Comparison of ENCODE assay signal across 8 mouse cellular contexts in genomic region chr2:150667820-150668766, GRCm38 (mm10). TPM values are rescaled to one million over a fixed set of nuclear protein-coding genes. Genes with fewer than 3 reads are reported as not detected.
DNase-seq lines count a peak whose midpoint lies in the region; ATAC-seq and TF ChIP-seq lines count a peak whose summit lies in the region.

Gene Acss1 (minus strand): TSS chr2:150668500.

- peak; percentile 44 to 49; a peak in 1 of 4 replicates for TF ChIP-seq POLR2A in MEL (IDR thresholded peaks at IDR 0.05; ENCODE audit: control insufficient read depth in 1 of 2, insufficient read depth in 1 of 2, low read depth in 1 of 2, low read length in 2 of 2, poor library complexity in 1 of 2)

- TF ChIP-seq EP300 in MEL (IDR thresholded peaks at IDR 0.05; ENCODE audit: low read depth in 1 of 2, low read length in 2 of 2), result peak; percentile 52 to 53; a peak in 3 of 4 replicates

- H3K4me2 ChIP-seq in hindbrain, embryonic 15.5 days, result peak within 1 kb of the TSS; percentile 83

- no peak for TF ChIP-seq RAD21 in MEL (IDR thresholded peaks at IDR 0.05; ENCODE audit: low read depth, low read length)

- H3K27ac ChIP-seq in MEL (ENCODE audit: control insufficient read depth, low read depth, low read length), result peak within 1 kb of the TSS; percentile 88
- H3K27ac ChIP-seq in hindbrain, embryonic 15.5 days (replicated peaks), result peak within 1 kb of the TSS; percentile 69

- no peaks in the 10 kb centered on the region for H3K27me3 ChIP-seq in MEL (ENCODE audit: control insufficient read depth in 1 of 2, insufficient read depth in 2 of 2, low read length in 2 of 2)
- peaks cover 8% of the 10 kb centered on the region; the same call in 1 of the 2 replicates for H3K27me3 ChIP-seq in hindbrain, embryonic 15.5 days

- H3K4me1 ChIP-seq in MEL (ENCODE audit: control insufficient read depth in 1 of 2, insufficient read depth in 2 of 2, low read length in 2 of 2), result peaks cover 19 to 42% of the 10 kb centered on the region in 2 experiments
- peaks cover 17% of the 10 kb centered on the region for H3K4me1 ChIP-seq in hindbrain, embryonic 15.5 days (replicated peaks)

- ATAC-seq in hindbrain, embryonic 15.5 days (ENCODE audit: low FRiP score, low read depth), result peak; percentile 63
- ATAC-seq in megakaryocyte, adult 5-6 weeks (ENCODE audit: poor library complexity, severe bottlenecking), result peak; percentile 37

- WGBS in hindbrain, embryonic 15.5 days, result 2% methylated on average over 58 of the region's 61 CpGs

- H3K36me3 ChIP-seq in MEL (ENCODE audit: control insufficient read depth in 1 of 2, insufficient read depth in 2 of 2, low read length in 2 of 2), result peaks cover 0 to 34% of the 10 kb centered on the region in 2 experiments; a peak in 2 of 4 replicates
- H3K36me3 ChIP-seq in hindbrain, embryonic 15.5 days, result no peaks in the 10 kb centered on the region

- intact Hi-C loops in left cerebral cortex, postnatal 10 days (cut with DNase I), result no loop called here

- peak within 1 kb of the TSS; percentile 76 for H3K9ac ChIP-seq in MEL (ENCODE audit: control insufficient read depth, low read depth, low read length, poor library complexity, severe bottlenecking)
- peak within 1 kb of the TSS; percentile 59 for H3K9ac ChIP-seq in hindbrain, embryonic 15.5 days

- H3K4me3 ChIP-seq in MEL (ENCODE audit: control insufficient read depth in 1 of 2, insufficient read depth in 1 of 2, low read depth in 2 of 2, low read length in 2 of 2), result peak within 1 kb of the TSS; percentile 69 to 80
- H3K4me3 ChIP-seq in hindbrain, embryonic 15.5 days, result peak within 1 kb of the TSS; percentile 55

- no peak for TF ChIP-seq CTCF in MEL (IDR thresholded peaks at IDR 0.05 in 2 of 3, conservative IDR thresholded peaks at IDR 0.05 in 1 of 3; ENCODE audit: control insufficient read depth in 1 of 3, insufficient read depth in 1 of 3, low read depth in 2 of 3, low read length in 3 of 3, poor library complexity in 1 of 3, severe bottlenecking in 1 of 3)

- H3K79me2 ChIP-seq in MEL (ENCODE audit: control insufficient read depth, insufficient read depth, low read length, poor library complexity), result no peaks in the 10 kb centered on the region; the same call in 1 of the 2 replicates

- DNase-seq in MEL (ENCODE audit: low read depth, low spot score), result peak; percentile 83
- peak; percentile 71 for DNase-seq in c-Kit-positive CD71-positive TER-119-negative erythroid progenitor cells, embryonic 14.5 days (ENCODE audit: low read depth)
- DNase-seq in gastrocnemius, adult 8-10 months (ENCODE audit: low spot score in 2 of 2), result peak; percentile 42 to 45
- DNase-seq in left cerebral cortex, postnatal 10 days (ENCODE audit: extremely low spot score in 1 of 2, low spot score in 2 of 2), result peak in 1 of 2 experiments; percentile 81
- peak; percentile 68 to 80 for DNase-seq in right cerebral cortex, postnatal 10 days (ENCODE audit: low spot score in 2 of 2)
- peak; percentile 82 for DNase-seq in yolk sac, embryonic 10.5 days (ENCODE audit: low spot score)

- no peaks in the 10 kb centered on the region for H3K9me3 ChIP-seq in MEL (replicated peaks; ENCODE audit: insufficient read depth, low read length)
- no peaks in the 10 kb centered on the region for H3K9me3 ChIP-seq in hindbrain, embryonic 15.5 days

TF ChIP-seq in MEL, 35 proteins besides CTCF, POLR2A, EP300 and RAD21:
- TF ChIP-seq SMC3 (IDR thresholded peaks at IDR 0.05; ENCODE audit: low read depth, low read length) (no peak), MEF2A (IDR thresholded peaks at IDR 0.05; ENCODE audit: extremely low read depth, insufficient replicate concordance, low read depth, low read length, poor library complexity, severe bottlenecking) (no peak), JUND (IDR thresholded peaks at IDR 0.05; ENCODE audit: low read depth, low read length) (no peak), MYB (IDR thresholded peaks at IDR 0.05; ENCODE audit: low read depth, low read length) (no peak), E2F4 (IDR thresholded peaks at IDR 0.05; ENCODE audit: borderline replicate concordance, low read depth, low read length) (no peak), POLR2AphosphoS5 (IDR thresholded peaks at IDR 0.05; ENCODE audit: borderline replicate concordance, low read depth, low read length) (no peak), USF1 (IDR thresholded peaks at IDR 0.05; ENCODE audit: low read depth, low read length) (no peak), TBP (IDR thresholded peaks at IDR 0.05; ENCODE audit: low read depth, low read length) (no peak), MAX (IDR thresholded peaks at IDR 0.05; ENCODE audit: low read length) (no peak), GABPA (IDR thresholded peaks at IDR 0.05; ENCODE audit: low read depth, low read length) (no peak), MAZ (IDR thresholded peaks at IDR 0.05; ENCODE audit: low read depth, low read length) (no peak), NRF1 (IDR thresholded peaks at IDR 0.05; ENCODE audit: insufficient read depth, low read depth, low read length, poor library complexity, severe bottlenecking) (no peak), USF2 (IDR thresholded peaks at IDR 0.05; ENCODE audit: borderline replicate concordance in 1 of 2, insufficient read depth in 1 of 2, low read depth in 1 of 2, low read length in 2 of 2) (no peak), CHD2 (IDR thresholded peaks at IDR 0.05; ENCODE audit: low read length) (no peak), CHD1 (IDR thresholded peaks at IDR 0.05; ENCODE audit: low read depth, low read length) (no peak), GATA1 (IDR thresholded peaks at IDR 0.05; ENCODE audit: low read depth, low read length) (peak; percentile 20; the same call in 1 of the 2 replicates), TCF12 (IDR thresholded peaks at IDR 0.05; ENCODE audit: low read depth, low read length) (peak; percentile 8; the same call in 1 of the 2 replicates), ETS1 (IDR thresholded peaks at IDR 0.05; ENCODE audit: low read depth, low read length) (no peak), MAFK (IDR thresholded peaks at IDR 0.05; ENCODE audit: borderline replicate concordance, low read depth, low read length) (no peak), MYC (IDR thresholded peaks at IDR 0.05; ENCODE audit: low read depth, low read length) (no peak), RCOR1 (IDR thresholded peaks at IDR 0.05; ENCODE audit: low read depth, low read length) (no peak; the same call in 1 of the 2 replicates), BHLHE40 (IDR thresholded peaks at IDR 0.05; ENCODE audit: borderline replicate concordance, low read depth, low read length) (no peak), UBTF (IDR thresholded peaks at IDR 0.05; ENCODE audit: borderline replicate concordance, insufficient read depth, low read depth, low read length) (0 out of 2 replicates have a peak, but pooled peaks have one; percentile 30), MXI1 (IDR thresholded peaks at IDR 0.05; ENCODE audit: low read depth, low read length) (peak; percentile 43; the same call in 1 of the 2 replicates), NELFE (IDR thresholded peaks at IDR 0.05; ENCODE audit: low read depth, low read length) (peak; percentile 35; the same call in 1 of the 2 replicates), TAL1 (IDR thresholded peaks at IDR 0.05; ENCODE audit: low read length) (peak; percentile 72)
TF ChIP-seq in MEL: peak in this region for 6.

RNA-seq across cellular contexts. Expression of gene Acss1, which starts in this region (rescaled TPM):
- 10.2 and 12.5 TPM in 2 replicates for total RNA-seq in MEL (2012; rRNA removed)
- polyA plus RNA-seq in MEL (2012; ENCODE audit: insufficient read depth in 1 of 2, insufficient read length in 2 of 2, low read depth in 1 of 2, low replicate concordance in 2 of 2, missing spikeins in 1 of 2), result 10 to 100 TPM in 1 of 2 experiments, not detected in 1; 22.6 TPM
- 10 to 100 TPM; 16.1 to 25.1 (median 18.9) TPM for total RNA-seq in gastrocnemius, adult 8-10 months (2022)
- polyA plus RNA-seq in hindbrain, embryonic 15.5 days (2015; fragmentation: Nextera tagmentation; extraction: Ambion mirVana), result 15.0 and 19.8 TPM in 2 replicates
- total RNA-seq in left cerebral cortex, postnatal 10 days (2021), result 10 to 100 TPM; 16.4 to 17.4 TPM
- 12.4 and 15.1 TPM in 2 replicates for total RNA-seq in megakaryocyte, adult 5-6 weeks (2015)
- 14.4 and 15.9 TPM in 2 replicates for total RNA-seq in megakaryocyte, adult 5-6 weeks (2017)
